Comparison of ENCODE assay signal across 17 mouse cellular contexts in the genomic region with DNA sequence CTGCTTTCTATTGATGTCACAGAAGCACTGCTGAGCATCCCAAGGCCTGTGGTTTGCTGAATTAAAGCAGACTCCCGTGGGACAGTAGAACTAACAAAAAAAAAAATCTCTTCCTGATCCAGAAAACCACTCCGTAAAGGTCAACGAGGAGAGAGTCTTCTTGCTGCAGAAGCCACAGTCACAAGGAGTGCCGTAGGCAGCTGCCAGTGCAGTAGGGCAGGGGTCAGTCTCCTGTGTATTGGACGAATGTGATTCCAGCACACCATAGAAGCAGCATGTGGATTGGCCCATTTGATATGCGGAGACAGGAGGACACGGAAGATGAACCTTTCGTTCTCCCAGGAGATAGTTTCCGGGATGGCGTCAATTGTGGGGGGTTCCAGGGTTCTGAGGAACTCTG.
"Had no signal": no experiment of that assay in that cellular context is flagged by ENCODE, and none has a peak within 500 bp of the region (broad histone marks: within the 10 kb centered on the region; RNA-seq: fewer than 3 reads in every experiment).

No protein-coding gene starts in this region.

- H3K4me3 ChIP-seq: liver, embryonic 13.5 days; midbrain, embryonic 12.5 days; midbrain, embryonic 15.5 days; neural tube, embryonic 12.5 days; neural tube, embryonic 15.5 days; stomach, embryonic 15.5 days had no signal

- DNase-seq: kidney, adult 9 months; kidney, postnatal 14 days; kidney, postnatal 4 days; liver, embryonic 13.5 days; lung, adult 2 months; lung, postnatal 14 days; lung, postnatal 4 days; right cerebral cortex, adult 18-20 months; right cerebral cortex, postnatal 14 days; right cerebral cortex, postnatal 4 days; spleen, adult 18-20 months; thymus, postnatal 36 days had no signal

- H3K27ac ChIP-seq: liver, embryonic 13.5 days; midbrain, embryonic 12.5 days; midbrain, embryonic 15.5 days; neural tube, embryonic 12.5 days; neural tube, embryonic 15.5 days; stomach, embryonic 15.5 days had no signal
